Mouse (Mus musculus): ENCODE measurements around the gene Knstrn. TPM values are rescaled to one million over a fixed set of nuclear protein-coding genes. Genes with fewer than 3 reads are reported as not detected.
A peak's percentile ranks its signal among the peaks of the same experiment; 100 is the strongest.

Gene Knstrn
- polyA plus RNA-seq, 1 experiment from 2014 or later = 125 TPM

DNA sequence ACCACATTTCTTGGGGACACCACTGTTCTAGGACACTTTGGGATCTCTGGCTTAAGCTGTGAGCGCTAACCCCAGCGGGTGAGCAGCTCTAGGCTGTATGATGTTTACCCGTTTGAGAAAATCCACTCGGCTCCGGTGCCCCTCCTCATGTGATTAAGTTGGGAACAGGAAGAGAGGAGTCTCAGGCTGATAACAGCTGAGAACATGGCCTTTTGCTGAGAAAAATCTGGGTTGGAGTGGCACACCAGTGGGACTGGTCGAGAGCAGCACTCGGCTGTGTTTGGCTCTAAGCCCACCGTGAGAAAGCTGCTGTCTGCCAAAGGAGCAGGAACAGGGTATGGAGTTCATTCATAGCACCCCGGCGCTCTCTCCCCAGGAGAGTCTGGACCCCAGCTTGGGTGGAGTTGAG lies 89.5 kb downstream of the Knstrn start:
- Histone ChIP-seq H3K36me3 (no peaks in the 10 kb centered on the region), H3K27me3 (peaks cover 50% of the 10 kb centered on the region), H3K9me3 (no peaks in the 10 kb centered on the region), H3K4me2 (replicated peaks) (peak overlapping the region; percentile 96), H3K4me1 (peaks cover 27% of the 10 kb centered on the region), H3K27ac (no peak overlapping the region), H3K4me3 (peak overlapping the region; percentile 85; the same call in 1 of the 2 replicates), H3K9ac (no peak overlapping the region)
- WGBS = 9% methylated on average over 10 of the region's 10 CpGs
- no peak for ATAC-seq (ENCODE audit: insufficient number of reproducible peaks, insufficient read depth, low FRiP score, low TSS enrichment)

Other genes starting within 250 kb of the Knstrn start
- 99.8 and 106 TPM in 2 replicates for gene Bub1b, start 215.8 kb upstream of the Knstrn start, polyA plus RNA-seq (2016; fragmentation: Nextera tagmentation; extraction: Ambion mirVana)
- gene Pak6, start 150.7 kb upstream of the Knstrn start, polyA plus RNA-seq (2016; fragmentation: Nextera tagmentation; extraction: Ambion mirVana) = 1.2 and 1.5 TPM in 2 replicates
- not detected in 2 replicates for gene Ankrd63, start 110.0 kb upstream of the Knstrn start, polyA plus RNA-seq (2016; fragmentation: Nextera tagmentation; extraction: Ambion mirVana)
- gene Plcb2, start 85.6 kb upstream of the Knstrn start, polyA plus RNA-seq (2016; fragmentation: Nextera tagmentation; extraction: Ambion mirVana) = 0.38 and 0.47 TPM in 2 replicates
- 16.5 and 17.9 TPM in 2 replicates for gene Inafm2, start 68.2 kb upstream of the Knstrn start, polyA plus RNA-seq (2016; fragmentation: Nextera tagmentation; extraction: Ambion mirVana)
- gene Ccdc9b, start 51.3 kb upstream of the Knstrn start, polyA plus RNA-seq (2016; fragmentation: Nextera tagmentation; extraction: Ambion mirVana) = 1.3 and 1.5 TPM in 2 replicates
- gene Phgr1, start 41.2 kb upstream of the Knstrn start, polyA plus RNA-seq (2016; fragmentation: Nextera tagmentation; extraction: Ambion mirVana) = not detected in 2 replicates
- 1.3 and 1.6 TPM in 2 replicates for gene Disp2, start 34.3 kb upstream of the Knstrn start, polyA plus RNA-seq (2016; fragmentation: Nextera tagmentation; extraction: Ambion mirVana)
- gene Ivd, start 48.0 kb downstream of the Knstrn start, polyA plus RNA-seq (2016; fragmentation: Nextera tagmentation; extraction: Ambion mirVana) = 81.4 and 87.0 TPM in 2 replicates
- 4.1 and 4.9 TPM in 2 replicates for gene Bahd1, start 86.4 kb downstream of the Knstrn start, polyA plus RNA-seq (2016; fragmentation: Nextera tagmentation; extraction: Ambion mirVana)
- 48.1 and 51.0 TPM in 2 replicates for gene Chst14, start 112.5 kb downstream of the Knstrn start, polyA plus RNA-seq (2016; fragmentation: Nextera tagmentation; extraction: Ambion mirVana)
- gene Ccdc32, start 215.4 kb downstream of the Knstrn start, polyA plus RNA-seq (2016; fragmentation: Nextera tagmentation; extraction: Ambion mirVana) = 22.6 and 23.3 TPM in 2 replicates
- 4.6 and 6.0 TPM in 2 replicates for gene Rpusd2, start 220.8 kb downstream of the Knstrn start, polyA plus RNA-seq (2016; fragmentation: Nextera tagmentation; extraction: Ambion mirVana)
- 54.3 and 55.0 TPM in 2 replicates for gene Knl1, start 233.1 kb downstream of the Knstrn start, polyA plus RNA-seq (2016; fragmentation: Nextera tagmentation; extraction: Ambion mirVana)

Measured in embryonic facial prominence, embryonic 12.5 days (tissue).